Mouse (Mus musculus) heart, embryonic 13.5 days (tissue): ENCODE measurements around the gene Nmd3. TPM values are rescaled to one million over a fixed set of nuclear protein-coding genes. Genes with fewer than 3 reads are reported as not detected.

Source experiments
- ATAC-seq: fragments of 200-750 bp; cut with Nextera tagmentation; 2 replicates; pipeline ENCODE4 v1.8.0; 2017; ENCODE audit warnings: moderate TSS enrichment; ENCODE audit not compliant: insufficient number of reproducible peaks, low FRiP score, low TSS enrichment; ENCODE audit errors: extremely low read depth
- H3K27ac ChIP-seq: fragments of 300-500 bp; sonication (generic); replicated peaks from 2 replicates; pipeline ENCODE4 v1.5.1; 2015; ENCODE audit warnings: moderate library complexity, mild to moderate bottlenecking, inconsistent platforms
- H3K27me3 ChIP-seq: fragments of 300-500 bp; sonication (generic); replicated peaks from 2 replicates; pipeline ENCODE4 v1.6.1; 2015; ENCODE audit warnings: mild to moderate bottlenecking, inconsistent platforms
- H3K36me3 ChIP-seq: fragments of 300-500 bp; sonication (generic); 2 replicates; pipeline ENCODE4 v1.6.1; 2015; ENCODE audit warnings: mild to moderate bottlenecking, inconsistent platforms
- H3K4me1 ChIP-seq: fragments of 300-500 bp; sonication (generic); 2 replicates; pipeline ENCODE4 v1.6.1; 2015; ENCODE audit warnings: inconsistent platforms
- H3K4me2 ChIP-seq: fragments of 300-500 bp; sonication (generic); 2 replicates; pipeline ENCODE4 v1.6.1; 2015; ENCODE audit warnings: inconsistent platforms, mild to moderate bottlenecking, moderate library complexity
- H3K4me3 ChIP-seq: fragments of 300-500 bp; sonication (generic); 2 replicates; pipeline ENCODE4 v1.5.1; 2015; ENCODE audit warnings: moderate library complexity, mild to moderate bottlenecking, inconsistent platforms
- H3K9ac ChIP-seq: fragments of 300-500 bp; sonication (generic); 2 replicates; pipeline ENCODE4 v1.6.1; 2015; ENCODE audit warnings: inconsistent platforms, mild to moderate bottlenecking, moderate library complexity
- H3K9me3 ChIP-seq: fragments of 300-500 bp; sonication (generic); 2 replicates; pipeline ENCODE4 v1.6.1; 2016; ENCODE audit warnings: inconsistent platforms
- WGBS: fragments of 180-500 bp; shearing (Covaris S2); methylation state at CpG from one replicate; pipeline ENCODE4 v1.1.7; 2015; ENCODE audit warnings: mixed read lengths; 5-methylcytosine and 5-hydroxymethylcytosine counted together
- polyA plus RNA-seq: library from polyadenylated mRNA; unstranded; fragments of >200 nt; fragmentation: Nextera tagmentation; extraction: Ambion mirVana; gene quantifications from 2 replicates; pipeline ENCODE4 v1.2.1, GENCODE M21; 2015

Nmd3 gene
- polyA plus RNA-seq, 1 experiment from 2014 or later = 96.0 TPM

DNA sequence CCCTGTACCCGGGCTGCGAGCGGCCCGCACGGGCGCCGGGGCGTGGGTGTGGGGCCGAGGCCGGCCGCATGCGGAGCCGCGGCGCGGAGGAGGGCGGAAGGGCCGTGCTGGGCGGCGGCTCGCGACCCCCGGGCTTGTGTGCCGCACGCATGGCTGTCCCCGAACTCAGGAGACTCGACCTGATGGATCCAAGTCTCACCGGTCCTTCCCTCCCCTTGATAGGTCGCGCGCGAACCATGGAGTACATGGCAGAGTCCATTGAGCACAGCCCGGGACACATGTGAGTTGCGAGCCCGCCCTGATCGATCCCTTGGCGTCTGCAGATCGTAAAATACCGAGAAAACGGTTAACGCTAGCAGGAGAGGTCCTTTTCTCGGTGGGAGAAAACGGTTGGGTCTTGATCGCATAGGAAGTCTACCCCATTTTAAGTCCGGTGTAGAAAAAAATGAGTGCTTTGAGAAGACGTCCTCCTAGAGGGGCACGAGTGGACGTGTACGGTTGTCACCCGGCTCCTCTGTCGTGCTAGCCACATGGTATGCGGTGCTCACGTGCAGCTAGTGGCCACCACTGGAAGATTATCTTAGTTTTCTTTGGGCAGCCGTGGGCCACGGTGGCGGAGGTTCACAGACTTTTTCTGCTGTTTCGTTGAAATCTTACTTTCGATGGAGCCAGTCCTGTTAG lies 542 bp downstream of the Nmd3 start:
- Histone ChIP-seq H3K4me1 (peaks cover 20% of the 10 kb centered on the region), H3K27ac (peak overlapping the region; percentile 93), H3K4me3 (peak overlapping the region; percentile 95), H3K4me2 (peak overlapping the region; percentile 85), H3K9me3 (no peaks in the 10 kb centered on the region), H3K9ac (peak overlapping the region; percentile 97), H3K36me3 (peaks cover 25% of the 10 kb centered on the region), H3K27me3 (no peaks in the 10 kb centered on the region)
- 1% methylated on average over 54 of the region's 58 CpGs for WGBS
- no peak for ATAC-seq

DNA sequence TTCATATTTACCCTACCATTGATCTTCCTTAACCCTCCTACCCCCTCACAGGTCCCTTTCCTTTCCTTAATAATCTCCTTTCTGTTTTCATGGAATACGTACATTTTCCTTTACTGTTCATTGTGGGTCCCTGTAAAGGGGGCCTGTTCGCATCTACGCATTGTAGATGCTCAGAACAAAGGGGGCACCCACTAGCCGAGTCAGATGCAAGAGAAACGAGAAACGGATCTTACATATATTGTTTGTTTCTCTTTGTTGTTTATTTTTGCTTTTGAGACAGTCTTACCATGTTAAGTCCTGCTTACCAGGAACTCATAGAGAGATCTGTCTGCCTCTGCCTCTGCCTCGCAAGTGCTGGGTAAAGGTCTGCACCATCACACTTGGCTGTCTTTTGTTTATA lies 1.4 kb downstream of the Nmd3 start:
- H3K9ac ChIP-seq = peak overlapping the region; percentile 97
- no peaks in the 10 kb centered on the region for H3K9me3 ChIP-seq
- H3K4me1 ChIP-seq = peaks cover 21% of the 10 kb centered on the region
- 45% methylated on average over 7 of the region's 7 CpGs for WGBS
- peaks cover 30% of the 10 kb centered on the region for H3K36me3 ChIP-seq
- peak overlapping the region; percentile 85 for H3K4me2 ChIP-seq
- H3K27me3 ChIP-seq = no peaks in the 10 kb centered on the region
- no peak overlapping the region for H3K27ac ChIP-seq
- ATAC-seq = no peak
- H3K4me3 ChIP-seq = peak overlapping the region; percentile 95

DNA sequence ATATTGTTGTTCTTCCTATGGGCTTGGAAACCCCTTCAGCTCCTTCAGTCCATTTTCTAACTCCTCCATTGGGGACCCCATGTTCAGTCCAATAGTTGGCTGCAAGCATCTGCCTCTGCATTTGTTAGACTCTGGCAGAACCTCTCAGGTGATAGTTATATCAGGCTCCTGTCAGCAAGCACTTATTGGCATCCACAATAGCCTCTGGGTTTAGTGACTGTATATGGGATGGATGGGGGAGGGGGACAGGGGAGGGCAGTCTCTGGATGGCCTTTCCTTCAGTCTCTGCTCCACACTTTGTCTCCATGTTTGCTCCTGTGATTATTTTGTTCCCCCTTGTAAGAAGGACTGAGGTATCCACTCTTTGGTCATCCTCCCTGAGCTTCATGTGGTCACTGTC lies 9.1 kb downstream of the Nmd3 start:
- peaks cover 75% of the 10 kb centered on the region for H3K36me3 ChIP-seq
- H3K4me2 ChIP-seq = no peak overlapping the region
- no peaks in the 10 kb centered on the region for H3K27me3 ChIP-seq
- ATAC-seq = no peak
- no peak overlapping the region for H3K9ac ChIP-seq
- H3K4me3 ChIP-seq = no peak overlapping the region
- no peaks in the 10 kb centered on the region for H3K9me3 ChIP-seq
- no peak overlapping the region for H3K27ac ChIP-seq
- H3K4me1 ChIP-seq = peaks cover 10% of the 10 kb centered on the region

- Histone ChIP-seq H3K27ac (no peak overlapping the region), H3K4me1 (peaks cover 7% of the 10 kb centered on the region), H3K9me3 (no peaks in the 10 kb centered on the region), H3K27me3 (no peaks in the 10 kb centered on the region), H3K4me3 (no peak overlapping the region), H3K36me3 (peaks cover 74% of the 10 kb centered on the region), H3K4me2 (no peak overlapping the region), H3K9ac (no peak overlapping the region)
- ATAC-seq = no peak
- 80% methylated on average over 2 of the region's 2 CpGs for WGBS
Measured at GRCm38 (mm10) chr3:69733939-69734338, 12.2 kb downstream of the Nmd3 start.

DNA sequence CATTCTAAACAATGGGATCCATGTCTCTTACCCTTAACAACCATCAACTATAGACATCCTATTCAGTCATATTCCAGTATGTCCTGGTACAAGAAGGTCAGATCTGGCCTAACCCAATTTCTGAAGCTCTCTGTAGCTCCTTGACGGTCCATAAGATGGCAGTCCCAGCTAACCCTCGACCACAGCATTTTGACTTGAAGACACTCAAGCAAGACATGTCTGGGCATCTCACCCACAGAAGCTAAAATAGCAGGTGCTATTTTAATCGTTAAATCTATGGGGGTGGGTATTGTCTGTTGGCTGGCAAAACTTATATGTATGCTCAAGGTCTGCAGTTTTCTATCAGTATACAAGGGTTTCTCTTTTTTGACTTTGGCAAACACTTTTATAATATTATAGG lies 33.4 kb downstream of the Nmd3 start:
- WGBS = 65% methylated on average over 3 of the region's 3 CpGs
- H3K27ac ChIP-seq = no peak overlapping the region
- no peak overlapping the region for H3K4me3 ChIP-seq
- no peak for ATAC-seq
- no peak overlapping the region for H3K4me2 ChIP-seq
- no peaks in the 10 kb centered on the region for H3K4me1 ChIP-seq
- H3K9ac ChIP-seq = no peak overlapping the region
- no peaks in the 10 kb centered on the region for H3K9me3 ChIP-seq
- H3K27me3 ChIP-seq = no peaks in the 10 kb centered on the region
- H3K36me3 ChIP-seq = peaks cover 82% of the 10 kb centered on the region

GRCm38 (mm10) chr3:69755968-69756367 lies 34.2 kb downstream of the Nmd3 start:
- Histone ChIP-seq H3K4me3 (no peak overlapping the region), H3K9me3 (no peaks in the 10 kb centered on the region), H3K27ac (no peak overlapping the region), H3K9ac (no peak overlapping the region), H3K36me3 (peaks cover 75% of the 10 kb centered on the region), H3K4me1 (no peaks in the 10 kb centered on the region), H3K27me3 (no peaks in the 10 kb centered on the region), H3K4me2 (no peak overlapping the region)
- no peak for ATAC-seq
- 80% methylated on average over 3 of the region's 3 CpGs for WGBS

GRCm38 (mm10) chr3:69756499-69756898 lies 34.7 kb downstream of the Nmd3 start:
- Histone ChIP-seq H3K4me3 (no peak overlapping the region), H3K36me3 (peaks cover 70% of the 10 kb centered on the region), H3K27me3 (no peaks in the 10 kb centered on the region), H3K4me1 (no peaks in the 10 kb centered on the region), H3K9ac (no peak overlapping the region), H3K27ac (no peak overlapping the region), H3K9me3 (no peaks in the 10 kb centered on the region), H3K4me2 (no peak overlapping the region)
- 29% methylated on average over 7 of the region's 7 CpGs for WGBS
- ATAC-seq = no peak

GRCm38 (mm10) chr3:69757456-69757855 lies 35.7 kb downstream of the Nmd3 start:
- no peak overlapping the region for H3K4me2 ChIP-seq
- no peaks in the 10 kb centered on the region for H3K27me3 ChIP-seq
- no peaks in the 10 kb centered on the region for H3K9me3 ChIP-seq
- no peak overlapping the region for H3K4me3 ChIP-seq
- H3K4me1 ChIP-seq = no peaks in the 10 kb centered on the region
- H3K36me3 ChIP-seq = peaks cover 63% of the 10 kb centered on the region
- no peak overlapping the region for H3K9ac ChIP-seq
- 83% methylated on average over 1 of the region's 1 CpGs for WGBS
- H3K27ac ChIP-seq = no peak overlapping the region
- ATAC-seq = no peak

- H3K27ac ChIP-seq = no peak overlapping the region
- H3K27me3 ChIP-seq = no peaks in the 10 kb centered on the region
- 85% methylated on average over 6 of the region's 6 CpGs for WGBS
- no peak for ATAC-seq
- no peaks in the 10 kb centered on the region for H3K4me1 ChIP-seq
- no peak overlapping the region for H3K4me2 ChIP-seq
- no peak overlapping the region for H3K4me3 ChIP-seq
- H3K36me3 ChIP-seq = peaks cover 48% of the 10 kb centered on the region
- H3K9me3 ChIP-seq = no peaks in the 10 kb centered on the region
- no peak overlapping the region for H3K9ac ChIP-seq
Measured at GRCm38 (mm10) chr3:69760081-69760480, 38.3 kb downstream of the Nmd3 start.

GRCm38 (mm10) chr3:69761195-69761594 lies 39.4 kb downstream of the Nmd3 start:
- Histone ChIP-seq H3K4me3 (no peak overlapping the region), H3K9ac (no peak overlapping the region), H3K27ac (no peak overlapping the region), H3K27me3 (no peaks in the 10 kb centered on the region), H3K4me1 (no peaks in the 10 kb centered on the region), H3K9me3 (no peaks in the 10 kb centered on the region), H3K36me3 (peaks cover 52% of the 10 kb centered on the region), H3K4me2 (no peak overlapping the region)
- WGBS = 82% methylated on average over 4 of the region's 4 CpGs
- no peak for ATAC-seq

DNA sequence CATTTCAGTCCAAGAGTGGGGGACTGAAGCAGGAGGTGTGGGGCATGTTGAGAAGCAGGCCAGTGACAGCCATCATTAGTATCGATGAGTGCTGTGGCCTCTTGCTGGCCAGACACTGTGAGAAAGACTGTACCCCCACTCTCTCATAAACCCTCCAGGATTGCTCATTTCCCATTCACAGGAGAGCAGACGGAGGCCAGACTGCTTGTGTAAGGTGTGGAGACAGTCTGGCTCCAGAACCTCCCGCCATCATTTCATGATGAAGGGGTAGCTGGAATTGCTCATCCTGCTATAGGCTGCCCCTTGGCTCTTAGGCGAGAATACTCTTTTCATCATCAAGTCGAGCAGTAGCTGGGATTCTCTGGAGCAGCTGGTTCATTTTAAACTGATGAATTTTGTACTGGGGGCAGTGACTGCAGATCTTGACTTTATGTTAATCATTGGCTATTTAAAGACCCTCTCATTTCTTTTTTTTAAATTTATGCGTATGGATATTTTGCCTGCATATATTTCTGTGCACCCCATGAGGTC lies 41.1 kb downstream of the Nmd3 start:
- peaks cover 50% of the 10 kb centered on the region for H3K36me3 ChIP-seq
- no peak overlapping the region for H3K27ac ChIP-seq
- H3K4me3 ChIP-seq = no peak overlapping the region
- H3K9ac ChIP-seq = no peak overlapping the region
- ATAC-seq = no peak
- H3K4me2 ChIP-seq = no peak overlapping the region
- WGBS = 77% methylated on average over 6 of the region's 6 CpGs
- H3K27me3 ChIP-seq = no peaks in the 10 kb centered on the region
- no peaks in the 10 kb centered on the region for H3K9me3 ChIP-seq
- no peaks in the 10 kb centered on the region for H3K4me1 ChIP-seq
